Mouse (Mus musculus) cerebellum, postnatal 36 days (tissue): Measurements from ENCODE around the gene Bcas1.

ENCODE experiments used
- DNase-seq, 2 experiments: peaks; one replicate each; pipeline ENCODE4 v3.0.0; 2021 to 2022; ENCODE audit warnings: mixed read lengths in 2 of 2

Bcas1 gene

DNA sequence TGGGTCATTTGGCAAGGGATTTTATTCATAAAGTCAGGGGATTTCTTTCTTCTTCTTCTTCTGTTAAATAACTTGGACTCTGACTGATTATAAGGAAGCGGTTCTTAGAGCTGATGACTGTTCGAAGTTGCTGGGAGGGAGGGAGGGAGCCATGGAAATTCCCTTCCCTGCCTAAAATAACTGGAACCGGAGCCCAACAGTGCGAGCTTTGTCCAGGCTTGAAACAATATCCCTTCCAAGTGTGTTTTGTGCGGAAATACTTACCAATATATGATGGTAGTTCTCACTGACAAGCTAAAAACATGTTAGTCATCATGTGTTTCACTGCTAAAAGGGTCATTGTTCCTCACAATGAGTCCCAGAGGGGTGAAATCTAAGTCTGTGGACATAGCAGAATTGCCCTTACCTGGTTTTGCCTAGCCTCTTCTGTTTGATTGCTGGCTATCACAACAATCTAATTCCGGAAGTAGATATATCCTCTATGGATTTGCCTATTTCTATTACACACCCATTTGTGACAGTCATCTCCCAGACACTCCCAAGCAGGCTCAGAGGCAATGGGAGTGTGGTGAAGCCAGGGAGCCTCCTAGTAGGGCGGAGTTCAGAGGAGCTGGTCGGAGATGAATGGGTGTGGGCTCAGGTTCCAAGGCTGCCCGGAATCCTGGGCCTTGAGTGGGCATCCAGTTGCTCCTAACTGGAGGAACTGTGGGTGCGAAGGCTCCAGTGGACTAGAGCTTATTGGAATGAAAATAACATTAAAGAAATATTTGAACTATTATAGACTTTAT is 119.4 kb downstream of the Bcas1 start:
- no peak for DNase-seq

DNA sequence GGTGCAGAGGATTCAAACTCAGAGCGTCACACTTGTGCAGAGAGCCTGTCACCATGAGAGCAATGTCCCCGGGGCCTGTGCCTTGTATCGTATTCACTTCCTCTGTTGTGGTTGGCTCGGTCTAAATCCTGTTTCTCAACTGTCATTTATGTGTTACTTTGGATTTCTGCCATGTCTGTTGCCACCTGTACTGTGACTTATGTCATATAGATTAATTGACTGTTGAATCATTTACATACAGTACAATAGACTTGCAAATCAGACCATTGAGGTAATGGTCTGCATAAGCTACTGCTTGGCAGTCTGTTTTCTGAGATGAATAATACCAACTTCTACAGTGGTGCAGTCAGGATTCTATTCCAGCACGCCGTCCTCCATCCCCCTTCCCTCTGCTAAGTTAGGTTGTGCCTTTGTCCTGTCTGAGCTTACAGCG is 120.0 kb downstream of the Bcas1 start:
- no peak for DNase-seq

DNA sequence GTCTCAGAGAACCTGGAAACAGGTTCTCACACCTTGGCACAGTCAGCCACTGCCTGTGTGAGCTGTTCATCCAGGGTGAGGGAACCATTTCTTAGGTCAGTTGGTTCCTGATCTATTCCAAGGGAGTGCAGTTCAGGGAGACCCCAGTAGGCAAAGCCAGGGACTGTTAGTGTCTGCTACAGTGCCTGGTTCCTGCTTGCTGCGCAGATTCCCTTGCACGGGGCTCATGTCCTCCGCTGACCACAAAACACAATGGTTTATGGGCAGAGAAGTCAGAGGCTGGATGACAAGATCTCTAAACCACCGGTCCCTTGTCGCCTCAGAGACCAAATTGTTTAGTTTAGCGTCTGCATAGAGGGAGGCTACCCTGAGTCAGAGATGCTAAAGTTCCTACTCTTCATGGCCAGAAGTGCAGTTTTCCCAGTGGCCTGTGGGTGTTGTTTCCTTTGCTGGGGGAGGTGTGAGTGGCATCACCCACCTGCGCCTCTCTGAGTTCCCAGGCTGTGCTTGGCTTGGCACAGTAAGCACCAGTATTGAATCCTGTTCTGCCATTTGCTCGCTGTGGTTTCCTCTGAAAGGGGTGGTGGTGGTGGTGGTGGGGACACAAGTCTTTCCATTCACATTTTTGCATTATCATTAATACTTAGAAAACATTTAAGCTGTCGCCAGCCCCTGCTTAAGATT is 120.9 kb downstream of the Bcas1 start:
- no peak for DNase-seq

DNA sequence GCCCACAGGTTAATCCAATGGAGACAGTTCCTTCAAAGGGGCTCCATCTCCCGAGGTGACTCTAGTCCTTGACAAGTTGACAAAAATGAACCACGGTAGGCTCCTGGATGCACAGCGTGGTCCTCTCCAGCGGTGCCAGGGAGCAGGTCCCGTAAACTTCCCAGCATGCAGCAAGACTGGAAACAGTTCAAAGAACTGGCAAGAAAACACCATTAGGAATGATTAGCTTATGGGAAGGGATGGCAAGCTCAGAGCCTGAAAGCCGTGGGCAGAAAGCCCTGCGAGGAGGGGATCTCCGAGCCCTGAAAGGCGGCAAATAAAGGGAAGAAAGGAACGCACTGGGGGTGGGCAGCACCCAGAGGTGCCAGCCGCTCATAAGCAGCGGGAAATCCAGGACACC is 122.9 kb downstream of the Bcas1 start:
- DNase-seq, result no peak

DNA sequence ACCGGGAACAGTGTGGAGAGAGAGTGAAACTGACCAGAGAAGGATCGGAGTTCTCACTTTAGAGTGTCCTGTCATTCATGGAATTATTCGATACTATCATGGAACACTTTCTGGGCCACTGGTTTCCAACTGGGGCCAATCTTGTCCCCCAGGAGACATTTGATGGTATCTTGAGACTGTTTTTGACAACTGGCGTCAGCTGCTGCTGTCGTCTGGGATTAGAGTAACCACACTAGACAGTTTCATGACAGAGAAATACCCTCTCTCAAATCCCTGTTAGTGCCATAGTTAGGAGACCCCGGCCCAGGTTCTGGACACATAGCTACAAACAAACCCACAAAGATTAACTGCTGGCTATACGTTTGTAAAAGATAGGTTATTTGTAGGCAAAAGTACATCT is 124.0 kb downstream of the Bcas1 start:
- DNase-seq, result no peak

DNA sequence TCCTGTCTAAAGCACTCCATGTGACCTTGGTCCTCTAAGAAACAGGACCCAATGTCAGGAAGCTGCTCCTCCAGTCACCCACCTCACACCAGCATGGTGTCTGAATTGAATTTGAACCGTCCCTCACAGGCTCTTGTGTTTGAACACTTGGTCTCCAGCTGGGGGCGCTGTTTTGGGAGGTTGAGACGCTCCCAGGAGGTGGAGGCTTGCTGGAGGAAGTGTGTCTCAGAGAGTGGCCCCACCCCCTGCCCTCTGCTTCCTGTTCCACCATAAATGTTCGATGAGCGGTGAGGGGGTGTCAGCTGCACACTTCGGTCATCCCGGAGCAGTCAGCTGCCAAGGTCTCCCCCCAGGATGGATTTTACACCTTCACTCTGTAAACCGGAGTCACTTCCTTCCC is 124.8 kb downstream of the Bcas1 start:
- DNase-seq, result no peak
